Mouse (Mus musculus) midbrain, postnatal 0 days (tissue): Measurements from ENCODE around the gene Brpf1. TPM values are rescaled to one million over a fixed set of nuclear protein-coding genes. Genes with fewer than 3 reads are reported as not detected.

ENCODE experiments used
- ATAC-seq: fragments of 200-750 bp; cut with Nextera tagmentation; 2 replicates; pipeline ENCODE4 v1.8.0; 2017; ENCODE audit warnings: moderate number of reproducible peaks, mild to moderate bottlenecking, moderate TSS enrichment, moderate library complexity; ENCODE audit not compliant: low FRiP score
- DNase-seq: peaks from one replicate; pipeline ENCODE4 v3.0.0-alpha.2; 2015; ENCODE audit warnings: low spot score
- H3K27ac ChIP-seq: fragments of 300-500 bp; sonication (generic); 2 replicates; pipeline ENCODE4 v1.5.1; 2014; ENCODE audit warnings: low read depth, mild to moderate bottlenecking, low read length, mixed read lengths
- H3K27me3 ChIP-seq: fragments of 300-500 bp; sonication (generic); 2 replicates; pipeline ENCODE4 v1.6.1; 2014; ENCODE audit warnings: low read length, control low read depth, mixed read lengths; ENCODE audit not compliant: insufficient read depth
- H3K36me3 ChIP-seq: fragments of 300-500 bp; sonication (generic); 2 replicates; pipeline ENCODE4 v1.6.1; 2014; ENCODE audit warnings: low read length, control low read depth, mixed read lengths; ENCODE audit not compliant: insufficient read depth
- H3K4me1 ChIP-seq: fragments of 300-500 bp; sonication (generic); 2 replicates; pipeline ENCODE4 v1.6.1; 2014; ENCODE audit warnings: mild to moderate bottlenecking, control low read depth, antibody characterized with exemption, low read length, mixed read lengths; ENCODE audit not compliant: insufficient read depth
- H3K4me2 ChIP-seq: fragments of 300-500 bp; sonication (generic); 2 replicates; pipeline ENCODE4 v1.6.1; 2014; ENCODE audit warnings: low read depth, mild to moderate bottlenecking, low read length, mixed read lengths; ENCODE audit not compliant: poor library complexity, severe bottlenecking
- H3K4me3 ChIP-seq: fragments of 300-500 bp; sonication (generic); 2 replicates; pipeline ENCODE4 v1.5.1; 2014; ENCODE audit warnings: low read depth, mild to moderate bottlenecking, low read length, moderate library complexity
- H3K9ac ChIP-seq: fragments of 300-500 bp; sonication (generic); replicated peaks from 2 replicates; pipeline ENCODE4 v1.6.1; 2014; ENCODE audit warnings: mild to moderate bottlenecking, low read length, moderate library complexity, mixed read lengths; ENCODE audit not compliant: poor library complexity, severe bottlenecking
- H3K9me3 ChIP-seq: fragments of 300-500 bp; sonication (generic); 2 replicates; pipeline ENCODE4 v1.6.1; 2016; ENCODE audit warnings: low read length, control low read depth
- CTCF ChIP-seq: IDR thresholded peaks from 2 replicates; pipeline ENCODE4 v1.5.1; 2016; ENCODE audit warnings: antibody characterized with exemption, mild to moderate bottlenecking
- WGBS: fragments of 180-500 bp; shearing (Covaris S2); extraction: QIAGEN DNeasy Blood & Tissue Kit; methylation state at CpG from one replicate; pipeline ENCODE4 v1.1.7; 2014; 5-methylcytosine and 5-hydroxymethylcytosine counted together
- polyA plus RNA-seq: library from polyadenylated mRNA; unstranded; fragments of >200 nt; fragmentation: Nextera tagmentation; extraction: Ambion mirVana; gene quantifications from 2 replicates; pipeline ENCODE4 v1.2.1, GENCODE M21; 2015
- total RNA-seq: library from RNA; depleted of rRNA; stranded (reverse); fragments of >200 nt; gene quantifications from 2 replicates; pipeline ENCODE4 v1.2.3, GENCODE M21; 2014; rRNA removed

Brpf1 gene
- total RNA-seq (22.1 and 28.1 TPM in 2 replicates), polyA plus RNA-seq (9.0 and 10.0 TPM in 2 replicates)

- ATAC-seq = peak; percentile 74
- Histone ChIP-seq H3K4me3 (peak within 1 kb of the TSS; percentile 95), H3K9me3 (no peaks in the 10 kb centered on the region), H3K4me1 (peaks cover 5% of the 10 kb centered on the region; the same call in 1 of the 2 replicates), H3K27me3 (no peaks in the 10 kb centered on the region), H3K36me3 (peaks cover 8% of the 10 kb centered on the region), H3K27ac (peak within 1 kb of the TSS; percentile 97), H3K4me2 (peak within 1 kb of the TSS; percentile 96), H3K9ac (peak within 1 kb of the TSS; percentile 91)
- peak; percentile 4; the same call in 1 of the 2 replicates for TF ChIP-seq CTCF
- WGBS = under 1% methylated on average over 32 of the region's 32 CpGs
- DNase-seq = no peak
Measured at GRCm38 (mm10) chr6:113306986-113307349, at the start of gene Brpf1. TSS of gene Brpf1 (plus strand) at chr6:113307137.

- DNase-seq (no peak), ATAC-seq (no peak)
- 88% methylated on average over 8 of the region's 8 CpGs for WGBS
- peaks cover 66% of the 10 kb centered on the region for H3K36me3 ChIP-seq
- H3K4me1 ChIP-seq = no peaks in the 10 kb centered on the region
- H3K4me2 ChIP-seq = no peak overlapping the region
- H3K9me3 ChIP-seq = no peaks in the 10 kb centered on the region
- no peak overlapping the region for H3K9ac ChIP-seq
- no peaks in the 10 kb centered on the region for H3K27me3 ChIP-seq
- H3K27ac ChIP-seq = no peak overlapping the region
- peak; percentile 25 for TF ChIP-seq CTCF
- H3K4me3 ChIP-seq = no peak overlapping the region
Measured at GRCm38 (mm10) chr6:113261174-113261858, 45.6 kb upstream of the Brpf1 start.

GRCm38 (mm10) chr6:113263531-113263930 is 43.4 kb upstream of the Brpf1 start:
- Histone ChIP-seq H3K4me2 (no peak overlapping the region), H3K9me3 (no peaks in the 10 kb centered on the region), H3K4me1 (no peaks in the 10 kb centered on the region), H3K4me3 (no peak overlapping the region), H3K9ac (no peak overlapping the region), H3K27me3 (no peaks in the 10 kb centered on the region), H3K36me3 (peaks cover 71% of the 10 kb centered on the region), H3K27ac (peak overlapping the region; percentile 9; the same call in 1 of the 2 replicates)
- 87% methylated on average over 6 of the region's 6 CpGs for WGBS
- ATAC-seq (peak; percentile 62; the same call in 1 of the 2 replicates), DNase-seq (peak; percentile 53)
- no peak for TF ChIP-seq CTCF

- no peaks in the 10 kb centered on the region for H3K4me1 ChIP-seq
- WGBS = 92% methylated on average over 8 of the region's 8 CpGs
- no peak overlapping the region for H3K9ac ChIP-seq
- no peak for TF ChIP-seq CTCF
- no peak for ATAC-seq
- DNase-seq = no peak
- H3K4me3 ChIP-seq = no peak overlapping the region
- H3K4me2 ChIP-seq = no peak overlapping the region
- H3K27ac ChIP-seq = no peak overlapping the region
- no peaks in the 10 kb centered on the region for H3K9me3 ChIP-seq
- no peaks in the 10 kb centered on the region for H3K27me3 ChIP-seq
- peaks cover 70% of the 10 kb centered on the region for H3K36me3 ChIP-seq
Measured at GRCm38 (mm10) chr6:113264429-113264828, 42.5 kb upstream of the Brpf1 start.

GRCm38 (mm10) chr6:113266996-113267655 is 39.8 kb upstream of the Brpf1 start:
- ATAC-seq = no peak
- H3K4me3 ChIP-seq = no peak overlapping the region
- H3K9me3 ChIP-seq = no peaks in the 10 kb centered on the region
- H3K36me3 ChIP-seq = peaks cover 82% of the 10 kb centered on the region
- no peak for DNase-seq
- no peak overlapping the region for H3K4me2 ChIP-seq
- no peak for TF ChIP-seq CTCF
- H3K9ac ChIP-seq = no peak overlapping the region
- H3K4me1 ChIP-seq = no peaks in the 10 kb centered on the region
- no peaks in the 10 kb centered on the region for H3K27me3 ChIP-seq
- no peak overlapping the region for H3K27ac ChIP-seq
- 87% methylated on average over 7 of the region's 7 CpGs for WGBS

- Histone ChIP-seq H3K4me2 (no peak overlapping the region), H3K9me3 (no peaks in the 10 kb centered on the region), H3K4me3 (no peak overlapping the region), H3K27me3 (no peaks in the 10 kb centered on the region), H3K27ac (no peak overlapping the region), H3K4me1 (no peaks in the 10 kb centered on the region), H3K36me3 (peaks cover 82% of the 10 kb centered on the region), H3K9ac (no peak overlapping the region)
- DNase-seq (no peak), ATAC-seq (no peak)
- TF ChIP-seq CTCF = no peak
- WGBS = 100% methylated on average over 1 of the region's 1 CpGs
Measured at GRCm38 (mm10) chr6:113267988-113268387, 38.9 kb upstream of the Brpf1 start.
